Comparison of ENCODE assay signal across 22 mouse cellular contexts in the genomic region with DNA sequence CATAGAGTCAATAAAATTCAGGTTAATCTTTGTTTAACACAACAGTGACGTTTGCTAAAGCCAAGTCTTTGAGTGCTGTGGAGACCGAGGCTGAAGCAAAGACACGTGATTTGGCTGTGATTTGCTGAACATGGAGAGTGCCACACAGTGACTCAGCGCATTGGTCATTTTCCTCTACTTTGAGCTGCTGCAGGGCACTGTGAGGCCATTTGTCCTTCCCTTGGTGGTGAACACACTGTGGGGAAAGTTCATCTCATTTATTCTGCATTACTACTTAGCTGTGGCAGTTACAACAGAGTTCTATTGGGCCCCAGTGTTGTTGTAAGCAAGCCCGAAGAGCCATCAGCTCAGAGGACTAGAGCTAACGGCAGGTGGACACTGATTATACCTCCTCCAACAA.
DNase-seq lines count a peak whose midpoint lies in the region; ATAC-seq and TF ChIP-seq lines count a peak whose summit lies in the region.
"Had no signal": no experiment of that assay in that cellular context is flagged by ENCODE, and none has a peak within 500 bp of the region (broad histone marks: within the 10 kb centered on the region; RNA-seq: fewer than 3 reads in every experiment).

No protein-coding gene starts in this region.

- DNase-seq in lung, adult 18-20 months = peak; percentile 15 to 17
- no peak for DNase-seq in lung, postnatal 4 days
- peak; percentile 53 for DNase-seq in Muller cell, postnatal 12 days (ENCODE audit: inconsistent ontology term)
- DNase-seq in adrenal gland, postnatal 10 days = peak; percentile 48
- peak; percentile 35 for DNase-seq in stomach, postnatal 0 days (ENCODE audit: low spot score)
- DNase-seq in heart, postnatal 10 days = no peak
- no peak for DNase-seq in T-cell, adult 2 months (ENCODE audit: low spot score)
- DNase-seq: cerebellum, adult 9-10 months; heart, postnatal 14 days; kidney, adult 8-10 months; kidney, postnatal 14 days; lung, adult 2 months; thymus, postnatal 36 days had no signal

- no peaks in the 10 kb centered on the region for H3K36me3 ChIP-seq in stomach, postnatal 0 days (ENCODE audit: control insufficient read depth, insufficient read depth, low read length)
- H3K36me3 ChIP-seq: embryonic facial prominence, embryonic 13.5 days; G1E; hindbrain, embryonic 12.5 days; midbrain, embryonic 10.5 days; neural tube, embryonic 12.5 days had no signal

- no peaks in the 10 kb centered on the region for H3K27me3 ChIP-seq in stomach, postnatal 0 days (ENCODE audit: control insufficient read depth, insufficient read depth, low read length)
- H3K27me3 ChIP-seq: embryonic facial prominence, embryonic 13.5 days; hindbrain, embryonic 12.5 days; neural tube, embryonic 12.5 days had no signal

- 56% methylated on average over 6 of the region's 6 CpGs for WGBS in stomach, postnatal 0 days

- intact Hi-C loops in heart, postnatal 10 days (cut with DNase I) = loop anchor here (5.0 kb wide), 1 partner anchor 537 kb away; no protein-coding TSS in a partner anchor

- H3K27ac ChIP-seq in stomach, postnatal 0 days (replicated peaks) = no peak overlapping the region
- H3K27ac ChIP-seq: embryonic facial prominence, embryonic 13.5 days; hindbrain, embryonic 12.5 days; macrophage; midbrain, embryonic 10.5 days; neural tube, embryonic 12.5 days had no signal

- no peak overlapping the region for H3K9ac ChIP-seq in stomach, postnatal 0 days (ENCODE audit: low read length)
- H3K9ac ChIP-seq: embryonic facial prominence, embryonic 13.5 days; hindbrain, embryonic 12.5 days; neural tube, embryonic 12.5 days had no signal

- no peak for TF ChIP-seq EP300 in stomach, postnatal 0 days (optimal IDR thresholded peaks at IDR 0.05)

- no peak for TF ChIP-seq CTCF in stomach, postnatal 0 days (IDR thresholded peaks at IDR 0.05; ENCODE audit: low read depth)

- H3K9me3 ChIP-seq in stomach, postnatal 0 days (ENCODE audit: control insufficient read depth, low read length) = no peaks in the 10 kb centered on the region
- H3K9me3 ChIP-seq: embryonic facial prominence, embryonic 13.5 days; G1E; hindbrain, embryonic 12.5 days; midbrain, embryonic 10.5 days; neural tube, embryonic 12.5 days had no signal

- no peaks in the 10 kb centered on the region for H3K4me1 ChIP-seq in stomach, postnatal 0 days (replicated peaks; ENCODE audit: control insufficient read depth, insufficient read depth)
- H3K4me1 ChIP-seq: embryonic facial prominence, embryonic 13.5 days; hindbrain, embryonic 12.5 days; neural tube, embryonic 12.5 days had no signal

- no peak overlapping the region for H3K4me3 ChIP-seq in stomach, postnatal 0 days (ENCODE audit: low read depth, low read length)
- H3K4me3 ChIP-seq: embryonic facial prominence, embryonic 13.5 days; hindbrain, embryonic 12.5 days; midbrain, embryonic 10.5 days; neural tube, embryonic 12.5 days had no signal

- ATAC-seq in stomach, postnatal 0 days (ENCODE audit: low FRiP score, low TSS enrichment) = peak; percentile 81; the same call in 1 of the 2 replicates
- ATAC-seq: forebrain, embryonic 16.5 days had no signal

- no peak overlapping the region for H3K4me2 ChIP-seq in stomach, postnatal 0 days (replicated peaks; ENCODE audit: low read depth)
- H3K4me2 ChIP-seq: embryonic facial prominence, embryonic 13.5 days; heart, embryonic 11.5 days; hindbrain, embryonic 12.5 days; liver, embryonic 11.5 days; neural tube, embryonic 12.5 days had no signal

Comparison
In these comparisons a context has a peak if more than half of its experiments do, and no peak if none do; other contexts are left out.
1. DNase-seq: peak in lung, adult 18-20 months (2 of 2), Muller cell, postnatal 12 days (single experiment), adrenal gland, postnatal 10 days (single experiment) and stomach, postnatal 0 days (single experiment); none in lung, postnatal 4 days (0 of 2), heart, postnatal 10 days (0 of 2) and T-cell, adult 2 months (single experiment).